Mouse (Mus musculus): Measurements from ENCODE around the gene P3h1. TPM values are rescaled to one million over a fixed set of nuclear protein-coding genes. Genes with fewer than 3 reads are reported as not detected.

The P3h1 gene
- polyA plus RNA-seq (2015; fragmentation: Nextera tagmentation; extraction: Ambion mirVana): 12.2 and 13.2 TPM in 2 replicates

DNA sequence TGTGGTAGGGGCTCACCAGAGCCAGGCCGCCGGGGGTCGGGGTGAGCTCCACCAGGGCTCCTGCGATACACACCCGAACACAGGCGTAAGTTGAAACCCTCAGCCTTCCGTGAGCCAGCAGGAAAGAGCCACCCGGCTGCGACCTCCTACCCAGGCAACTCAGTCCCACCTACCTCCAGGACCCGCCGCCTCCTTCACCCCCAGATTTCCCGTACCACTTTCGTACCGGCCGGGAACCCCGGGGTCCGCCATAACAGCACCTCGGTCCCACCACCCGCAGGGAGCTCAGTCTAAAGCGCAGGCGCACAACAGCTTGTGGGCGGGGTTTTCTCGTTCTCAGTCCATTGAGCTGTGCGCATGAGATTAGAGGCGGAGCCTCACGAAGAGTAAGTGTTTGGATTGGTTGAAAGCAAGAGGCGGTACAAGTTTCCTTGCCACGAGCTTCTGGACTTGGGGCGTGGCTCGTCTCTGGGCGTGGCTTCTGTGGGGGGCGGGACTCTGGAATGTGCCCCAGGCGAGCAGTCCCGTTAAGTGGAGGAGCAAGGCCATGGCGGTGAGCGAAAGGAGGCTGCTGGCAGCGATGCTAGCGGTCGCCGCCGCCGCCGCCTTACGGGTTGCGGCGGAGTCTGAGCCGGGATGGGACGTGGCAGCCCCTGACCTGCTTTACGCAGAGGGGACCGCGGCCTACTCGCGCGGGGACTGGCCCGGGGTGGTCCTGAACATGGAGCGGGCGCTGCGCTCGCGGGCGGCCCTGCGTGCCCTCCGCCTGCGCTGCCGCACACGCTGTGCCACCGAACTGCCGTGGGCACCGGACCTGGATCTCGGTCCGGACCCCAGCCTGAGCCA, at the start of gene P3h1, which contains the start of gene AU022252:
Gene P3h1 (plus strand): TSS at position 506 of the 846 bp plus-strand sequence.
Gene AU022252 (minus strand): TSS at position 303 of the 846 bp plus-strand sequence.
- H3K27ac ChIP-seq: peak within 1 kb of the TSS; percentile 77
- peak within 1 kb of the TSS; percentile 86 for H3K9ac ChIP-seq
- H3K9me3 ChIP-seq: no peaks in the 10 kb centered on the region
- no peaks in the 10 kb centered on the region for H3K27me3 ChIP-seq
- peak within 1 kb of the TSS; percentile 93 for H3K4me2 ChIP-seq
- under 1% methylated on average over 68 of the region's 71 CpGs for WGBS
- H3K36me3 ChIP-seq: peaks cover 25% of the 10 kb centered on the region
- ATAC-seq (ENCODE audit: low FRiP score): peak; percentile 96
- H3K4me3 ChIP-seq: peak within 1 kb of the TSS; percentile 92
- H3K4me1 ChIP-seq (replicated peaks): peaks cover 27% of the 10 kb centered on the region

DNA sequence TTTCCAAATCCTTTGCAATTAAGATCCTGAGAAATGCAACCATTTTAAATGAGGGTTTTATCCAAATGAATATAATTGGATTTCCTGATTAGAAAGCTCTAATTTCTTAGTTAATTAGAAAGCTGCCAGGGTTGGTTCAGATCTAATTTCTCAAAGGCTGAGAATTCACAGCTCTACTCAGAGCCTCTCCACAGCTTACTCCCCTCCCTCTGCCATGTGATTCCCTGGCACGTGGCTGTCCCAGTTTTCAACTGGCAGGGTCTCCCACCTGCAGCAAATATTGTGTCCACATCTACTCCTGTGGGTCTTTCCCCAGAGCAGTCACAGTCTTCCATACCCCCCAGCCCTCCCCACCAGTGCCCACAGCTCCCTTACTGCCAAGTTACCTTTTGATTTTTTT, 49.2 kb upstream of the P3h1 start:
- no peak for ATAC-seq (ENCODE audit: low FRiP score)
- H3K9me3 ChIP-seq: no peaks in the 10 kb centered on the region
- H3K4me1 ChIP-seq (replicated peaks): no peaks in the 10 kb centered on the region
- no peak overlapping the region for H3K4me2 ChIP-seq
- 67% methylated on average over 1 of the region's 1 CpGs for WGBS
- no peaks in the 10 kb centered on the region for H3K36me3 ChIP-seq
- H3K27me3 ChIP-seq: no peaks in the 10 kb centered on the region
- no peak overlapping the region for H3K9ac ChIP-seq
- H3K27ac ChIP-seq: no peak overlapping the region
- H3K4me3 ChIP-seq: no peak overlapping the region

DNA sequence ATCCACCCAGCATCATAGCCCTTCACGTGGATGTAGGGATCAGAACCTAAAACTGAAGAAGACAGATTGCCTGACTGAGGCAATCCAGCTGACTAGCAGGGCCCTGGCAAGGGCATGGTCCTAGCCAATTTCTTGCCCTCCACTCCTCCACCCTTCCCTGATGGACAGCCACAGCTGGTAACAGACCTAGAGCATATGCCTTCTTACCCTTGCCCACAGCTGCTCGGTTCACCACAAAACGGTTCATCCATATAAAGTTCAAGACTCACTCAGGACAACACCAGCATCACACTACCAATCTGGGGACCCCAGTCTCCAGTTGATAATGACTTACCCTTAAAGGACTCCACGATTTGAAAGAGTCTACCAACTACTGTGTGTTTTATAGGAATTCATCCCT, 46.9 kb upstream of the P3h1 start:
- Histone ChIP-seq H3K9me3 (no peaks in the 10 kb centered on the region), H3K27me3 (no peaks in the 10 kb centered on the region), H3K36me3 (no peaks in the 10 kb centered on the region), H3K27ac (no peak overlapping the region), H3K4me3 (no peak overlapping the region), H3K4me2 (no peak overlapping the region), H3K9ac (no peak overlapping the region), H3K4me1 (replicated peaks) (no peaks in the 10 kb centered on the region)
- ATAC-seq (ENCODE audit: low FRiP score): no peak
- 78% methylated on average over 4 of the region's 4 CpGs for WGBS

DNA sequence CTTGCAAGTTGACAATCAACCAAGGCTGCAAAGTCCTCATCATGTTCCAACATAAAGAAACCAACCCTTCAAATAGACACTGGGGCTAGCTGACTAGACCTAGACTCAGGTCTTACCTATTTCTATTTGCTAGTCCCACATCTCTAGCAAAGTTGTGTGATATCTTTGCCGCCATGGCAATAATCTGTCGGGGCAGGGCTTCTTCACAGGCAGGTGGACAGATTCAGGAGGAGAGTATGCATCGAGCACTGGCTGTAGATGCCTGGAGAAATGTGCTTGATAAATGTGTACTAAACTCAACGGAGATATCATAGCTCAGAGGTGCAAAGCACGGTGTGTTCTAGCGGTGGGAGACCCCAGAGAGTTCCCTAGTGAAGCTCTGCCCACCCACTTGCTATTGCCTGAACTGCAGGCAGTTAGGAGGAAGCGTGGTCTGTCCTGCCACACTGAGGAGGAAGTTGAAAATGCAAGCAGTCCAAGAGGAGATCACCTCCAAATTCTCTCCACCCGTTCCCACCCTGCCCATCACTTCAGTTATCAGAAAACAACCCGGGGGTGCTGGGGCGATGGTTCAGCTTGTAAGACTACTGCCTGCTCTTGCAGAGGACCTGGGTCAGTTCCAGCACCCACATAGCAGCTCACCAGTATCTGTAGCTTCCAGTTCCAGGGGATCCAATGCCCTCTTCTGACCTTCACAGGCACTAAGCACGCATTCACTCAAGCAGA, 44.5 kb upstream of the P3h1 start:
- Histone ChIP-seq H3K4me3 (no peak overlapping the region), H3K9me3 (no peaks in the 10 kb centered on the region), H3K36me3 (no peaks in the 10 kb centered on the region), H3K4me1 (replicated peaks) (no peaks in the 10 kb centered on the region), H3K27ac (no peak overlapping the region), H3K27me3 (no peaks in the 10 kb centered on the region), H3K9ac (no peak overlapping the region), H3K4me2 (no peak overlapping the region)
- no peak for ATAC-seq (ENCODE audit: low FRiP score)
- WGBS: 65% methylated on average over 11 of the region's 11 CpGs

DNA sequence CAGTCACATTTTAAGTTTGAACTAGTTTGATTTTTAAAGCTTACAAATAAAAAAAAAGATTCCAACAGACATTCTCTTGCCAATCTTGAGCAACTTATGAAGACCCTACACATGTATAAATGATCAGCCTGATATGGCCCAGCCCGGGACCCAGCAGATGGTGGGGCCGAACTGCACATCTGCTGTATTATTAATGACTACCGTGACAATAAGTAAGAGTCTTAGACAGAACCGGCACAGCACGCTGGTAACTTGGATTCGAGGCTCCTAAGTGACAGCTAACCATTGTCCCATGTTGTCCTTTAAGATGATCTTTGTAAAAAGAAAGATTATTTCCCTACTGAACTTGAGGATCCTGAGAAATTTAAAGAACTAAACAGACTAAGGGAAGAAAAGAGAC, 43.3 kb upstream of the P3h1 start:
- Histone ChIP-seq H3K4me2 (no peak overlapping the region), H3K4me3 (no peak overlapping the region), H3K4me1 (replicated peaks) (no peaks in the 10 kb centered on the region), H3K9ac (no peak overlapping the region), H3K9me3 (no peaks in the 10 kb centered on the region), H3K27ac (no peak overlapping the region), H3K36me3 (no peaks in the 10 kb centered on the region), H3K27me3 (no peaks in the 10 kb centered on the region)
- no peak for ATAC-seq (ENCODE audit: low FRiP score)
- 35% methylated on average over 6 of the region's 6 CpGs for WGBS

DNA sequence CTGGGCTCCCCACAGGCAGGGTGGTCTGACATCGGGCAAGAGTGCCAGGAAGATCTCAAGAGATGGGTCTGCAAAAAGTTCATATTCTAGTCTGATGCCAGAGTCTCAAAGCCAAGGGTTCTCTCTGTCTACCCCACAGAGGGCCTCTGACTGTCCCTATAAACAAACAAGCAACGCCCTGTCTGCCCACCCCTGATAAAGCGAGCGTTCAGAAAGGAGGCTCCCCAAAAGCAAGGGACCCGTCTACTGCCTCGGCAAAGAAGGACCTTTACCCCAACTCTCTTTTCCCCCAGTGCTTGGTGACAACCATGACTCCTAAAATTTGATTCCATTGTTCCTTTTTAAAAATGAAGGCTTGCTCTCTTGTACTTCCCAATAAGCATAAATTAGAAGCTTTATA, 42.9 kb upstream of the P3h1 start, which contains the start of gene Ermap:
Gene Ermap (minus strand): TSS at position 148 of the 400 bp plus-strand sequence.
- no peak within 1 kb of the TSS for H3K27ac ChIP-seq
- 54% methylated on average over 6 of the region's 6 CpGs for WGBS
- H3K27me3 ChIP-seq: no peaks in the 10 kb centered on the region

DNA sequence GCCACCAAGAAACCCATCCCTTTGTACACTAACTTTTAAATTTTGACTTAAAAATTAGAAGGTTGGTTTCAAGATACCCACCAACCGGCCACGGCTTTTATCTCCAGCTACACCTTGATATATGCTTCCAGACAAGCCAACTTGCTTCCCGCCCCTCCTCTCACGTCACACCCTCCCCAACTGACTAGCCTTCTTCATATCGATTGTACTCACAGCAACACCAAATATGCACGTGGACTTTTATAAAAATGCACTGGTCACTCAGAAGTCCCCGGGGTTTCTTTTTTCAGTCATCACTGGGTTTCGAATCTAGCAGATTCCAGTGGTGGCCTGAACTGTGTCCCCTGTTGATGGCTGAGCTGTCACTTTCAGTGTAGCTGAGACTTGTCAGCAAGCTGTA, 42.1 kb upstream of the P3h1 start:
- H3K27me3 ChIP-seq: no peaks in the 10 kb centered on the region
- WGBS: 86% methylated on average over 8 of the region's 8 CpGs
- no peak overlapping the region for H3K4me2 ChIP-seq
- ATAC-seq (ENCODE audit: low FRiP score): no peak
- no peak overlapping the region for H3K4me3 ChIP-seq
- no peak overlapping the region for H3K27ac ChIP-seq
- no peaks in the 10 kb centered on the region for H3K9me3 ChIP-seq
- H3K9ac ChIP-seq: no peak overlapping the region
- H3K36me3 ChIP-seq: no peaks in the 10 kb centered on the region
- H3K4me1 ChIP-seq (replicated peaks): no peaks in the 10 kb centered on the region

More for the DNA sequence above, 42.9 kb upstream of the P3h1 start, which contains the start of gene Ermap:
- Histone ChIP-seq H3K9me3 (no peaks in the 10 kb centered on the region), H3K9ac (no peak within 1 kb of the TSS), H3K4me1 (replicated peaks) (no peaks in the 10 kb centered on the region), H3K4me2 (no peak within 1 kb of the TSS), H3K36me3 (no peaks in the 10 kb centered on the region), H3K4me3 (no peak within 1 kb of the TSS)
- ATAC-seq (ENCODE audit: low FRiP score): no peak

DNA sequence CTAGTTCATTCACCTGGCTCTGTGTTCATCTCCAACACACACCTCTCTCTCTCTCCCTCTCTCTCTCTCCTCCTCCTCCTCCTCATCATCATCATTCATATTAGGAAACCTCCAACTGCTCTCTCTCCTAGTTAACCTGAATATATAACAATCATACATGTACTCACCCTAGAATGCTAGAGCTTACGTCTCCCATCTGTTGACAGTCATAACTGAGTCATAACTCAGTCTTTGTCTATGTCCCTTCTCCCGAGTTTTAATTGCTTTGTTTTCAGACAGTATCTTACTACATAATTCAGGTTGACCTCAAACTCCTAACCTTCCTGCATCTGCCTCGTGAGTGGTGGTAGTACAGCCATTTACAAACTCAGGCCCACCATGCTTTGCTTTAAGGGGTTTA, 41.4 kb upstream of the P3h1 start:
- 80% methylated on average over 3 of the region's 3 CpGs for WGBS
- no peaks in the 10 kb centered on the region for H3K36me3 ChIP-seq
- H3K4me2 ChIP-seq: no peak overlapping the region
- ATAC-seq (ENCODE audit: low FRiP score): no peak
- no peaks in the 10 kb centered on the region for H3K27me3 ChIP-seq
- H3K9ac ChIP-seq: no peak overlapping the region
- H3K4me3 ChIP-seq: no peak overlapping the region
- H3K4me1 ChIP-seq (replicated peaks): peaks cover 6% of the 10 kb centered on the region; the same call in 1 of the 2 replicates
- no peaks in the 10 kb centered on the region for H3K9me3 ChIP-seq
- H3K27ac ChIP-seq: no peak overlapping the region

DNA sequence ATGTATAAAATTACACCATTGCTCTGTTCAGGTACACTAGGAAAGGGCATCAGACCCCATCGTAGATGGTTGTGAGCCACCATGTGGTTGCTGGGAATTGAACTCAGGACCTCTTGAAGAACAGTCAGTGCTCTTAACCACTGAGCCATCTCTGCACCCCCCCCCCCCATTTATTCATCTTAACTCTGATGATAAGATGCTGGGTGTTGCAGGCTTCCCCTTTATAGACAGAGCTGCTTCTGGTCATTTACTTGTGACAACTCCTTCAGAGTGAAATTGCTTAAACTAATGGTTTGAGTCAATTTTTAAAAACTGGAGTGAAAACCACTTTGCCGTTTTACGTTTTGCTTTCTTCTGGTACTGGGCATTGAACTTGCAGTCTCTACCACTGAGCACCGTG, 40.0 kb upstream of the P3h1 start:
- H3K27ac ChIP-seq: no peak overlapping the region
- H3K4me1 ChIP-seq (replicated peaks): peaks cover 20% of the 10 kb centered on the region
- H3K4me2 ChIP-seq: no peak overlapping the region
- no peaks in the 10 kb centered on the region for H3K9me3 ChIP-seq
- WGBS: 83% methylated on average over 4 of the region's 4 CpGs
- no peak overlapping the region for H3K9ac ChIP-seq
- H3K36me3 ChIP-seq: no peaks in the 10 kb centered on the region
- H3K27me3 ChIP-seq: no peaks in the 10 kb centered on the region
- ATAC-seq (ENCODE audit: low FRiP score): no peak
- H3K4me3 ChIP-seq: no peak overlapping the region

DNA sequence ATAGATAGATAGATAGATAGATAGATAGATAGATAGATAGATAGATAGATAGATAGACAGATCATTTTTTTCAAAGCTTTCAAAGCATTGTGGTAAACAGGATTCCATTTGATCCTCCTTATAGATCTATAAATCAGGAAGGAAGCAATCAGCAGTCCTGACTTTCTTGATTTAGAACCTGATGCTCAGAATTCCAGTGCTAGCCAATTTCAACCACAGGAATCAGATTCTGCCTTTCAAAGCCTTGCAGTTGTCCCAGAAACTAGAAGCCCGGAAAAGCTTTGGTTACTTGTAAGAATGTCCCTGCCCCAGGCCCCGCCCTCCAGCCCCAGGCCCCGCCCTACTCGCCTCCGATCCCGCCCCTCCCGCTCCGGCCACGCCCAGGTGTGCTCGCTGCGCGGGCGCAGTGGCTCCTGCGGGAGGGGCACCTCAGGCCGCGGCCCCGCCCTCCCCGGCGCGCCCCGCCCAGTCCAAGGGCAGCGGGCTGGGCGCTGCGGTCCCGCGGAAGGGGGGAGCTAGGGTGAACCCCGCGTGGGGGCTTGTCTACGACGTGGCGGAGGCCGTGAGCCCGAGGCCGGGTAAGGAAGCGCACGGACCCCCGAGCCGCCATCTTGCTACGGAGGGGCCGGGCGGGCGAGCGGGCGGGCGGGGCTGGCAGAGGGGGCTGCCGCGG, 37.7 kb upstream of the P3h1 start, which contains the start of gene Svbp:
Gene Svbp (plus strand): TSS at position 398 of the 673 bp plus-strand sequence.
- ATAC-seq (ENCODE audit: low FRiP score): peak; percentile 91
- Histone ChIP-seq H3K4me3 (peak within 1 kb of the TSS; percentile 75), H3K4me1 (replicated peaks) (peaks cover 29% of the 10 kb centered on the region), H3K9me3 (no peaks in the 10 kb centered on the region), H3K9ac (peak within 1 kb of the TSS; percentile 85), H3K36me3 (no peaks in the 10 kb centered on the region), H3K27me3 (no peaks in the 10 kb centered on the region), H3K27ac (peak within 1 kb of the TSS; percentile 88), H3K4me2 (peak within 1 kb of the TSS; percentile 75)
- WGBS: under 1% methylated on average over 41 of the region's 47 CpGs

DNA sequence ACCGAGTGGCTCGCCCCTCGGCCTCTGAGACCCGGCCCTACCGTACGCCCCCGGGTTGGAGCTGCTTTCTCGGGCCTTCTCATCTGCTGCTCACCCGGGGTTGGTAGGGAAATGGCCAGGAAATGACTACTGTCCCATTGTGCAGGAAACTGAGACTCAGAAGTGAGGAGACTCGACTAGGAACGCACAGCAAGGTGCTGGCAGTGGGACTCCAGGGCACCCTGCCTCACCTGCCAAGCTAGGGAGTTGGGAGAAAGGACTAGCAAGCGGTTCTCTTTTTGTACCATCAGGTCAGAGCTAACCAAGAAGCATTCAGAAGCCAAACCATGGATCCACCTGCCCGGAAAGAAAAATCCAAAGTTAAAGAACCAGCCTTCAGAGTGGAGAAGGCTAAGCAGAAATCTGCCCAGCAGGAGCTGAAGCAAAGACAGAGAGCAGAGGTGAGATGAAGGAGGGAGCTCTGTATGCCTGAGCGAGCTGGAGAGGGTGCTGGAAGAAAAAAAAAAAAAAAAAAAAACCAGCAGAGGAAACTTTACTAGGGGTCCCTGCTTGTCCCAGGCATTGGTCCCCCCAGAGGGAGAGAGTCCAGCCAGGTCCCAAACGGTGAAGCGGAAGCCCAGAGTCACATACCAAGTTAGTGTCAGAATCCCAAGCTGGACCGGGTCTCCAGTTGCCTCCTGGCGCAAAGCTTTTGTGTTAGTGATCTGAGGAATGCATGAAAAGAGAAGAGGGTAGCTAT, 37.0 kb upstream of the P3h1 start:
- peaks cover 5% of the 10 kb centered on the region for H3K36me3 ChIP-seq
- peak overlapping the region; percentile 75 for H3K4me3 ChIP-seq
- H3K4me2 ChIP-seq: peak overlapping the region; percentile 75
- H3K27me3 ChIP-seq: no peaks in the 10 kb centered on the region
- H3K27ac ChIP-seq: peak overlapping the region; percentile 88
- 0 out of 2 replicates have a peak, but pooled peaks have one; percentile 7 for ATAC-seq (ENCODE audit: low FRiP score)
- peaks cover 29% of the 10 kb centered on the region for H3K4me1 ChIP-seq (replicated peaks)
- 6% methylated on average over 18 of the region's 18 CpGs for WGBS
- H3K9me3 ChIP-seq: no peaks in the 10 kb centered on the region
- H3K9ac ChIP-seq: peak overlapping the region; percentile 85
